In genomic region chr10:53469611-53470010, GRCm38 (mm10) we compare ENCODE assay signal across 13 mouse cellular contexts.
DNase-seq lines count a peak whose midpoint lies in the region; ATAC-seq and TF ChIP-seq lines count a peak whose summit lies in the region.
"Had no signal": no experiment of that assay in that cellular context is flagged by ENCODE, and none has a peak within 500 bp of the region (broad histone marks: within the 10 kb centered on the region; RNA-seq: fewer than 3 reads in every experiment).

No protein-coding gene starts in this region.

- H3K36me3 ChIP-seq in limb, embryonic 14.5 days (ENCODE audit: control insufficient read depth, insufficient read depth, low read length), result no peaks in the 10 kb centered on the region
- H3K36me3 ChIP-seq in limb, embryonic 10.5 days, result no peaks in the 10 kb centered on the region
- H3K36me3 ChIP-seq in stomach, embryonic 16.5 days (ENCODE audit: control insufficient read depth, insufficient read depth, low read length), result no peaks in the 10 kb centered on the region
- no peaks in the 10 kb centered on the region for H3K36me3 ChIP-seq in liver, embryonic 11.5 days (ENCODE audit: control insufficient read depth, insufficient read depth, low read length)
- H3K36me3 ChIP-seq: embryonic facial prominence, embryonic 12.5 days; liver, embryonic 12.5 days; midbrain, embryonic 13.5 days; neural tube, embryonic 15.5 days had no signal

- H3K27me3 ChIP-seq in limb, embryonic 14.5 days (ENCODE audit: control insufficient read depth, insufficient read depth, low read length), result no peaks in the 10 kb centered on the region
- no peaks in the 10 kb centered on the region for H3K27me3 ChIP-seq in limb, embryonic 10.5 days (ENCODE audit: low read depth, poor library complexity, severe bottlenecking)
- no peaks in the 10 kb centered on the region for H3K27me3 ChIP-seq in stomach, embryonic 16.5 days (ENCODE audit: control insufficient read depth, insufficient read depth, low read length)
- no peaks in the 10 kb centered on the region for H3K27me3 ChIP-seq in liver, embryonic 11.5 days (replicated peaks; ENCODE audit: control insufficient read depth, insufficient read depth, low read length)
- H3K27me3 ChIP-seq: embryonic facial prominence, embryonic 12.5 days; liver, embryonic 12.5 days; midbrain, embryonic 13.5 days; neural tube, embryonic 15.5 days had no signal

- H3K9me3 ChIP-seq in limb, embryonic 14.5 days (ENCODE audit: control insufficient read depth, low read length), result peaks cover 16% of the 10 kb centered on the region
- peaks cover 6% of the 10 kb centered on the region; the same call in 1 of the 2 replicates for H3K9me3 ChIP-seq in limb, embryonic 10.5 days (replicated peaks)
- peaks cover 11% of the 10 kb centered on the region for H3K9me3 ChIP-seq in stomach, embryonic 16.5 days (replicated peaks; ENCODE audit: control insufficient read depth, low read length)
- H3K9me3 ChIP-seq in liver, embryonic 11.5 days (ENCODE audit: control insufficient read depth, low read length), result peaks cover 4% of the 10 kb centered on the region; the same call in 1 of the 2 replicates
- H3K9me3 ChIP-seq: neural tube, embryonic 15.5 days had no signal

- no peak overlapping the region for H3K4me2 ChIP-seq in limb, embryonic 14.5 days (replicated peaks; ENCODE audit: low read depth, low read length, severe bottlenecking)
- H3K4me2 ChIP-seq in stomach, embryonic 16.5 days (ENCODE audit: low read depth, low read length), result no peak overlapping the region
- H3K4me2 ChIP-seq in liver, embryonic 11.5 days, result no peak overlapping the region
- H3K4me2 ChIP-seq: embryonic facial prominence, embryonic 12.5 days; hindbrain, embryonic 14.5 days; liver, embryonic 12.5 days; midbrain, embryonic 13.5 days; neural tube, embryonic 15.5 days had no signal

- peak; percentile 43 for DNase-seq in limb, embryonic 14.5 days (ENCODE audit: low spot score)
- no peak for DNase-seq in limb, embryonic 10.5 days (ENCODE audit: low spot score)
- peak; percentile 80 for DNase-seq in gastrocnemius, postnatal 25 days
- peak; percentile 61 to 63 for DNase-seq in heart, postnatal 36 days
- DNase-seq in ovary, postnatal 14 days (ENCODE audit: low spot score), result no peak
- DNase-seq in liver, embryonic 11.5 days (ENCODE audit: low spot score), result no peak
- DNase-seq in thymus, adult 18-20 months, result no peak

- H3K27ac ChIP-seq in limb, embryonic 14.5 days (replicated peaks; ENCODE audit: low read depth, low read length), result no peak overlapping the region
- no peak overlapping the region for H3K27ac ChIP-seq in limb, embryonic 10.5 days
- 0 out of 2 replicates have a peak overlapping the region, but pooled peaks have one; percentile 24 for H3K27ac ChIP-seq in stomach, embryonic 16.5 days (ENCODE audit: low read length)
- H3K27ac ChIP-seq in liver, embryonic 11.5 days (ENCODE audit: low read depth, low read length), result no peak overlapping the region
- H3K27ac ChIP-seq: embryonic facial prominence, embryonic 12.5 days; hindbrain, embryonic 14.5 days; liver, embryonic 12.5 days; midbrain, embryonic 13.5 days; neural tube, embryonic 15.5 days had no signal

- H3K4me1 ChIP-seq in limb, embryonic 14.5 days (ENCODE audit: control insufficient read depth, insufficient read depth, low read length), result no peaks in the 10 kb centered on the region
- H3K4me1 ChIP-seq in limb, embryonic 10.5 days, result no peaks in the 10 kb centered on the region
- peaks cover 10% of the 10 kb centered on the region for H3K4me1 ChIP-seq in stomach, embryonic 16.5 days (ENCODE audit: control insufficient read depth, insufficient read depth, low read length)
- H3K4me1 ChIP-seq in liver, embryonic 11.5 days (replicated peaks; ENCODE audit: control insufficient read depth, insufficient read depth, low read length), result no peaks in the 10 kb centered on the region
- H3K4me1 ChIP-seq: embryonic facial prominence, embryonic 12.5 days; liver, embryonic 12.5 days; midbrain, embryonic 13.5 days had no signal

- intact Hi-C loops in heart, postnatal 36 days (cut with DNase I), result loop anchor here (2.0 kb wide), 1 partner anchor 33 kb away; no protein-coding TSS in a partner anchor

- no peak overlapping the region for H3K4me3 ChIP-seq in limb, embryonic 14.5 days (replicated peaks; ENCODE audit: low read length)
- H3K4me3 ChIP-seq in limb, embryonic 10.5 days, result no peak overlapping the region
- no peak overlapping the region for H3K4me3 ChIP-seq in stomach, embryonic 16.5 days (replicated peaks; ENCODE audit: low read length)
- no peak overlapping the region for H3K4me3 ChIP-seq in liver, embryonic 11.5 days (ENCODE audit: low read depth, low read length)
- H3K4me3 ChIP-seq: embryonic facial prominence, embryonic 12.5 days; liver, embryonic 12.5 days; midbrain, embryonic 13.5 days; neural tube, embryonic 15.5 days had no signal

- TF ChIP-seq POLR2A in limb, embryonic 14.5 days (IDR thresholded peaks at IDR 0.05; ENCODE audit: borderline replicate concordance, extremely low read depth, insufficient read depth, insufficient read length), result no peak

- H3K9ac ChIP-seq in limb, embryonic 14.5 days (ENCODE audit: low read depth, low read length, severe bottlenecking), result no peak overlapping the region
- no peak overlapping the region for H3K9ac ChIP-seq in stomach, embryonic 16.5 days (ENCODE audit: low read length)
- H3K9ac ChIP-seq in liver, embryonic 11.5 days (ENCODE audit: low read depth, low read length), result no peak overlapping the region
- H3K9ac ChIP-seq: embryonic facial prominence, embryonic 12.5 days; hindbrain, embryonic 14.5 days; liver, embryonic 12.5 days; midbrain, embryonic 13.5 days; neural tube, embryonic 15.5 days had no signal

- 0 out of 2 replicates have a peak, but pooled peaks have one; percentile 19 for ATAC-seq in limb, embryonic 14.5 days (ENCODE audit: low FRiP score, low read depth)
- 0 out of 2 replicates have a peak, but pooled peaks have one; percentile 23 for ATAC-seq in stomach, embryonic 16.5 days (ENCODE audit: insufficient read depth, low FRiP score)
- ATAC-seq in liver, embryonic 11.5 days (replicated peaks; ENCODE audit: low FRiP score), result no peak
- ATAC-seq: liver, embryonic 12.5 days; midbrain, embryonic 13.5 days had no signal

- 69% methylated on average over 1 of the region's 1 CpGs for WGBS in limb, embryonic 14.5 days
- whole genome bisulfite sequencing in limb, embryonic 10.5 days, result 89% methylated on average over 1 of the region's 1 CpGs
- WGBS in stomach, embryonic 16.5 days, result 41% methylated on average over 1 of the region's 1 CpGs
- WGBS in liver, embryonic 11.5 days, result 80% methylated on average over 1 of the region's 1 CpGs

Comparison
In these comparisons a context has a peak if more than half of its experiments do, and no peak if none do; other contexts are left out.
1. DNase-seq: peak in limb, embryonic 14.5 days (single experiment), gastrocnemius, postnatal 25 days (single experiment) and heart, postnatal 36 days (2 of 2); none in limb, embryonic 10.5 days (single experiment), ovary, postnatal 14 days (single experiment), liver, embryonic 11.5 days (single experiment) and thymus, adult 18-20 months (0 of 2).